Mouse (Mus musculus) forebrain, embryonic 15.5 days (tissue): ENCODE measurements around the gene Pspn. TPM values are rescaled to one million over a fixed set of nuclear protein-coding genes. Genes with fewer than 3 reads are reported as not detected.

Source experiments
- ATAC-seq: fragments of 200-750 bp; cut with Nextera tagmentation; replicated peaks from 2 replicates; pipeline ENCODE4 v1.8.0; 2017; ENCODE audit warnings: mild to moderate bottlenecking, moderate TSS enrichment, moderate library complexity
- H3K27ac ChIP-seq: fragments of 300-500 bp; sonication (generic); replicated peaks from 2 replicates; pipeline ENCODE4 v1.5.1; 2015; ENCODE audit warnings: mild to moderate bottlenecking, inconsistent platforms
- H3K27me3 ChIP-seq: fragments of 300-500 bp; sonication (generic); 2 replicates; pipeline ENCODE4 v1.6.1; 2015; ENCODE audit warnings: inconsistent platforms
- H3K36me3 ChIP-seq: fragments of 300-500 bp; sonication (generic); 2 replicates; pipeline ENCODE4 v1.6.1; 2015; ENCODE audit warnings: mild to moderate bottlenecking, inconsistent platforms
- H3K4me1 ChIP-seq: fragments of 300-500 bp; sonication (generic); 2 replicates; pipeline ENCODE4 v1.6.1; 2015; ENCODE audit warnings: inconsistent platforms
- H3K4me2 ChIP-seq: fragments of 300-500 bp; sonication (generic); replicated peaks from 2 replicates; pipeline ENCODE4 v1.6.1; 2015; ENCODE audit warnings: mild to moderate bottlenecking, inconsistent platforms
- H3K4me3 ChIP-seq: fragments of 300-500 bp; sonication (generic); 2 replicates; pipeline ENCODE4 v1.5.1; 2015; ENCODE audit warnings: mild to moderate bottlenecking, inconsistent platforms
- H3K9ac ChIP-seq: fragments of 300-500 bp; sonication (generic); replicated peaks from 2 replicates; pipeline ENCODE4 v1.6.1; 2015; ENCODE audit warnings: mild to moderate bottlenecking, inconsistent platforms
- H3K9me3 ChIP-seq: fragments of 300-500 bp; sonication (generic); 2 replicates; pipeline ENCODE4 v1.6.1; 2016; ENCODE audit warnings: inconsistent platforms
- WGBS: fragments of 180-500 bp; shearing (Covaris S2); methylation state at CpG from one replicate; pipeline ENCODE4 v1.1.7; 2015; ENCODE audit warnings: mixed read lengths; 5-methylcytosine and 5-hydroxymethylcytosine counted together
- polyA plus RNA-seq: library from polyadenylated mRNA; unstranded; fragments of >200 nt; fragmentation: Nextera tagmentation; extraction: Ambion mirVana; gene quantifications from 2 replicates; pipeline ENCODE4 v1.2.1, GENCODE M21; 2015

The Pspn gene
- polyA plus RNA-seq, 1 experiment from 2014 or later, result 0.55 TPM

- Histone ChIP-seq H3K27ac (no peak overlapping the region), H3K4me1 (no peaks in the 10 kb centered on the region), H3K27me3 (no peaks in the 10 kb centered on the region), H3K4me2 (no peak overlapping the region), H3K4me3 (no peak overlapping the region), H3K9ac (no peak overlapping the region), H3K36me3 (peaks cover 36% of the 10 kb centered on the region), H3K9me3 (no peaks in the 10 kb centered on the region)
- WGBS, result 81% methylated on average over 2 of the region's 2 CpGs
- no peak for ATAC-seq
These were observed 19.9 kb upstream of the Pspn start for GRCm38 (mm10) chr17:57019693-57020092.

GRCm38 (mm10) chr17:57012245-57012795, 12.5 kb upstream of the Pspn start:
- Histone ChIP-seq H3K4me3 (peak overlapping the region; percentile 79), H3K4me2 (peak overlapping the region; percentile 69), H3K4me1 (peaks cover 20% of the 10 kb centered on the region), H3K9ac (peak overlapping the region; percentile 63; the same call in 1 of the 2 replicates), H3K27me3 (no peaks in the 10 kb centered on the region), H3K9me3 (no peaks in the 10 kb centered on the region), H3K36me3 (peaks cover 14% of the 10 kb centered on the region), H3K27ac (peak overlapping the region; percentile 95)
- ATAC-seq, result no peak
- 71% methylated on average over 13 of the region's 13 CpGs for WGBS

- peak; percentile 93 for ATAC-seq
- H3K4me3 ChIP-seq, result peak within 1 kb of the TSS; percentile 79
- H3K27ac ChIP-seq, result peak within 1 kb of the TSS; percentile 95
- no peaks in the 10 kb centered on the region for H3K9me3 ChIP-seq
- H3K9ac ChIP-seq, result peak within 1 kb of the TSS; percentile 74
- under 1% methylated on average over 51 of the region's 51 CpGs for WGBS
- H3K4me2 ChIP-seq, result peak within 1 kb of the TSS; percentile 81
- H3K36me3 ChIP-seq, result peaks cover 23% of the 10 kb centered on the region
- H3K4me1 ChIP-seq, result peaks cover 20% of the 10 kb centered on the region
- no peaks in the 10 kb centered on the region for H3K27me3 ChIP-seq
These were observed 11.7 kb upstream of the Pspn start, which contains the start of the genes Gtf2f1 and Gm17949 for GRCm38 (mm10) chr17:57011236-57012141. Gene Gtf2f1, minus strand, starts transcription at chr17:57011288. Gene Gm17949, plus strand, starts transcription at chr17:57011469.

GRCm38 (mm10) chr17:57010911-57011235, 11.1 kb upstream of the Pspn start:
- Histone ChIP-seq H3K9me3 (no peaks in the 10 kb centered on the region), H3K9ac (peak overlapping the region; percentile 74), H3K27me3 (no peaks in the 10 kb centered on the region), H3K4me3 (peak overlapping the region; percentile 79), H3K36me3 (peaks cover 29% of the 10 kb centered on the region), H3K4me2 (peak overlapping the region; percentile 81), H3K4me1 (peaks cover 20% of the 10 kb centered on the region), H3K27ac (peak overlapping the region; percentile 95)
- peak; percentile 53 for ATAC-seq
- under 1% methylated on average over 19 of the region's 19 CpGs for WGBS

DNA sequence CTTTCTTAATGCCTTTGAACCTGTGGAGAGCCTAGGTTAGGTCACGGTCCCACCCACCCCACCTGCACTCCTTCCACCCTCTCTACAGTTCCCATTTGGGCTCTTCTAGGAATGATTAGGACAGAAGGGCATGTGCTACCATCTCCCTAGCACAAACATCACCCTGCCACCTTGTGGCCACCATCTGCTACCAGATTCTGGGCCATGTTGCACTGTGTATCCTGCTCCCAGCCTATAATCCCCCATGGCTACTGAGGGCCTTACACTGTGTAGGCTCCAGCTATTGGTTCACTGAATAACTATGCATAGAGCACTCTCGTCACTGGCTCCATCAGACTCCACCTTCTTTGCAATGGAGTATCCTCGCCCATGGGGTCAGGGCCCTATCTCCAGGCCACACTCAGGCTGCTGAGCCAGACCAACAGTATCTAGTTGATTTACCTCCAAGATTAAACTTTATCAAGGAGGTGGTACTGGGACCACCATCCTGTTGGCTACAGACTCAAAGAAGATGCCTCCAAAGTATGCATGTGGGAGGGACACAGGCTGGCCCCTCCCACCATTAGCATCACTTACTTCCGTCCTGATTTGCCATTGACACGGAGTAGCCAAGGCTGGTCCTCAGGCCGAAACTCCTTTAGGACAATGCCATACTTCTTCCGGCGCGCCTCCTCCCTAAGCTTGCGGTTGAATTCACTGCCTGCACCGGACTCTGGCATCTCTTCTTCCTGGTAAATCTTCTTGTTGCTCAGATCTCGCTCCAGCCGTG, 7.5 kb upstream of the Pspn start:
- H3K9me3 ChIP-seq, result no peaks in the 10 kb centered on the region
- no peak for ATAC-seq

DNA sequence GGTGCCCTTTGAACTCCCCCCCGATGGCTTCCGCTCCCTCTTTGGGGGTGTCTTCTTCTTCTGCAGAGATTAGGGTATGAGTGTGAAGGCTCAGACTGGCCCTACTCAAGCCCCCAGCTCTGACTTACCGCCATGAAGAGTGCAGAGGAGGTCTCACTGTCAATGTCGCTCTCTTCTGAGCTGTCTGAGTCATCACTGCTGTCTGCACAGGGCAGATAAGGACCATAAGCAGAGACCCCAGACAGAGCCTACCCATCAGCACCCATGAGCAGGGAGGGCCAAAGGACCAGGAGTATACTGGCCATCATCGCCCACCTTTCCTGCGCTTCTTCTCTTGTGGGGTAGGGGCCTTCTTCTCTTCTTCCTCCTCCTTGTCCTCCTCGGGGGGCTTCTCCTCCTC, 4.2 kb upstream of the Pspn start:
- Histone ChIP-seq H3K9ac (no peak overlapping the region), H3K4me3 (no peak overlapping the region), H3K9me3 (no peaks in the 10 kb centered on the region), H3K36me3 (peaks cover 60% of the 10 kb centered on the region), H3K4me1 (no peaks in the 10 kb centered on the region), H3K27me3 (no peaks in the 10 kb centered on the region), H3K27ac (no peak overlapping the region), H3K4me2 (no peak overlapping the region)
- WGBS, result 95% methylated on average over 7 of the region's 7 CpGs
- ATAC-seq, result no peak

More for the DNA sequence above, 7.5 kb upstream of the Pspn start:
- H3K27me3 ChIP-seq, result no peaks in the 10 kb centered on the region
- H3K9ac ChIP-seq, result no peak overlapping the region
- no peak overlapping the region for H3K27ac ChIP-seq
- WGBS, result 93% methylated on average over 13 of the region's 13 CpGs
- H3K4me3 ChIP-seq, result no peak overlapping the region
- H3K4me2 ChIP-seq, result no peak overlapping the region
- H3K4me1 ChIP-seq, result peaks cover 17% of the 10 kb centered on the region
- H3K36me3 ChIP-seq, result peaks cover 59% of the 10 kb centered on the region

- ATAC-seq, result no peak
- Histone ChIP-seq H3K4me3 (no peak overlapping the region), H3K36me3 (peaks cover 42% of the 10 kb centered on the region), H3K27ac (no peak overlapping the region), H3K27me3 (no peaks in the 10 kb centered on the region), H3K4me1 (peaks cover 17% of the 10 kb centered on the region), H3K9me3 (no peaks in the 10 kb centered on the region), H3K9ac (no peak overlapping the region), H3K4me2 (no peak overlapping the region)
- WGBS, result 78% methylated on average over 8 of the region's 8 CpGs
These were observed 1.4 kb upstream of the Pspn start for GRCm38 (mm10) chr17:57001228-57001627.

DNA sequence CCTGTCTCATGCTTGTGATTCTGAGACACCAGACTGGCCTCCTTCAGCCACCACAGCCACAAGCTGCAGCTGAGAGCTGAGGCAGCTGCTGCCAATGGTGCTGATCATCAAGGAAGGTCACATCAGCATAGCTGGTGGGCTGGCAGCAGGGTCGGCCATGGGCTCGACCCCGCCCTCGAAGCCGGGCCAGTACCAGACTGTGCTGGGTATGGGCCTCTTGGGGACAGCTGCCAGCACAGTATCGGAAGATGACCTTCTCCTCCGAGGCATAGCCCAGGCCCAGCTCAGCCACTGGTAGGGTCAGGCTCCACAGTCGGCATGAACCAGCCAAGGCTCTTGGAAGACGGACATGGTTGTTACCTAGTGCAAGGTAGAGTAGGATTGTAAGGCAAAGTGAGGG, 404 bp downstream of the Pspn start:
- Histone ChIP-seq H3K4me3 (no peak overlapping the region), H3K9me3 (no peaks in the 10 kb centered on the region), H3K36me3 (peaks cover 44% of the 10 kb centered on the region), H3K27ac (no peak overlapping the region), H3K4me1 (peaks cover 17% of the 10 kb centered on the region), H3K27me3 (no peaks in the 10 kb centered on the region), H3K9ac (no peak overlapping the region), H3K4me2 (no peak overlapping the region)
- 97% methylated on average over 9 of the region's 9 CpGs for WGBS
- no peak for ATAC-seq

GRCm38 (mm10) chr17:56997029-56997667, 2.7 kb downstream of the Pspn start, which contains the start of gene Alkbh7:
Gene Alkbh7, plus strand, starts transcription at chr17:56997339.
- Histone ChIP-seq H3K9ac (peak within 1 kb of the TSS; percentile 65), H3K27me3 (no peaks in the 10 kb centered on the region), H3K4me1 (peaks cover 20% of the 10 kb centered on the region), H3K4me3 (peak within 1 kb of the TSS; percentile 80), H3K27ac (peak within 1 kb of the TSS; percentile 78), H3K36me3 (peaks cover 42% of the 10 kb centered on the region), H3K4me2 (peak within 1 kb of the TSS; percentile 57), H3K9me3 (no peaks in the 10 kb centered on the region)
- peak; percentile 98 for ATAC-seq
- WGBS, result under 1% methylated on average over 38 of the region's 38 CpGs

- Histone ChIP-seq H3K9me3 (no peaks in the 10 kb centered on the region), H3K27me3 (no peaks in the 10 kb centered on the region), H3K4me2 (peak overlapping the region; percentile 57), H3K27ac (no peak overlapping the region), H3K9ac (no peak overlapping the region), H3K4me3 (peak overlapping the region; percentile 80; the same call in 1 of the 2 replicates), H3K4me1 (peaks cover 23% of the 10 kb centered on the region), H3K36me3 (peaks cover 42% of the 10 kb centered on the region)
- no peak; the same call in 1 of the 2 replicates for ATAC-seq
- 80% methylated on average over 2 of the region's 2 CpGs for WGBS
These were observed 3.3 kb downstream of the Pspn start for GRCm38 (mm10) chr17:56996506-56996905.

GRCm38 (mm10) chr17:56995046-56995445, 4.8 kb downstream of the Pspn start:
- WGBS, result 92% methylated on average over 8 of the region's 8 CpGs
- H3K36me3 ChIP-seq, result peaks cover 42% of the 10 kb centered on the region

More at GRCm38 (mm10) chr17:56995046-56995445, 4.8 kb downstream of the Pspn start:
- H3K9ac ChIP-seq, result no peak overlapping the region
- no peaks in the 10 kb centered on the region for H3K27me3 ChIP-seq
- no peak overlapping the region for H3K4me2 ChIP-seq
- H3K27ac ChIP-seq, result no peak overlapping the region
- ATAC-seq, result no peak
- H3K4me1 ChIP-seq, result peaks cover 30% of the 10 kb centered on the region
- no peak overlapping the region for H3K4me3 ChIP-seq
- H3K9me3 ChIP-seq, result no peaks in the 10 kb centered on the region
